Mouse (Mus musculus): Measurements from ENCODE around the gene Triobp. TPM values are rescaled to one million over a fixed set of nuclear protein-coding genes. Genes with fewer than 3 reads are reported as not detected.
"Not testable (repeated sequence)": the region's sequence is repeated elsewhere in the genome, so short reads cannot be mapped to it uniquely, and the experiment has no call there.

Triobp gene
- polyA plus RNA-seq, 1 experiment = 97.8 TPM

- TF ChIP-seq FLI1 (IDR thresholded peaks at IDR 0.05; ENCODE audit: low read length) = no peak
- no peak for TF ChIP-seq GATA1 (IDR thresholded peaks at IDR 0.05; ENCODE audit: borderline replicate concordance, low read length)
- no peaks in the 10 kb centered on the region; the same call in 1 of the 2 replicates for H3K4me1 ChIP-seq
- H3K27me3 ChIP-seq (replicated peaks) = peaks cover 14% of the 10 kb centered on the region
- H3K36me3 ChIP-seq (replicated peaks; ENCODE audit: low read length) = peaks cover 57% of the 10 kb centered on the region
- no peak overlapping the region for H3K4me3 ChIP-seq (replicated peaks)
- no peaks in the 10 kb centered on the region for H3K9me3 ChIP-seq
Observed at GRCm38 (mm10) chr15:79006638-79007037, 59.1 kb downstream of the Triobp start.

DNA sequence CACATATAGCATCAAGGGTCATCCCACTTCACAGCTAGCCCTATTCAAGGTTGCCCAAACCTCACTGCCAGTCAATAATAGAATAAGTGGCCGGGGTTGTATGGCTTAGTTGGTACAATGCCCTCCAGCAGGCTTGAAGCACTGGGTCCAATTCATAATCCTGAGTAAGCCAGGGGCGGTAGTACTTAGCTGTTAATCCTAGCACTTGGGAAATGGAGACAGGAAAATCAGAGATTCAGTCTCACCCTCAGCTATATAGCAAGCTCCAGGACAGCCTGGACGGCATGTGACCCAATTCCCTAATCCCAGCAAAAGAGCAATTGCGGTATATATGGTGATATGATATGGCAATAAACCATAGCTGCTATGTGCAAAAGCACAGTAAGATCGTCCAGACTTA, 59.5 kb downstream of the Triobp start:
- Histone ChIP-seq H3K9me3 (no peaks in the 10 kb centered on the region), H3K27me3 (replicated peaks) (peaks cover 17% of the 10 kb centered on the region), H3K4me1 (no peaks in the 10 kb centered on the region; the same call in 1 of the 2 replicates), H3K4me3 (replicated peaks) (no peak overlapping the region), H3K36me3 (replicated peaks; ENCODE audit: low read length) (peaks cover 52% of the 10 kb centered on the region)
- no peak for TF ChIP-seq GATA1 (IDR thresholded peaks at IDR 0.05; ENCODE audit: borderline replicate concordance, low read length)
- TF ChIP-seq FLI1 (IDR thresholded peaks at IDR 0.05; ENCODE audit: low read length) = no peak

- peaks cover 20% of the 10 kb centered on the region for H3K27me3 ChIP-seq (replicated peaks)
- H3K36me3 ChIP-seq (replicated peaks; ENCODE audit: low read length) = peaks cover 45% of the 10 kb centered on the region
- H3K4me3 ChIP-seq (replicated peaks); H3K4me1 ChIP-seq; H3K9me3 ChIP-seq: not testable (repeated sequence)
Observed at GRCm38 (mm10) chr15:79007836-79008235, 60.3 kb downstream of the Triobp start.

- peaks cover 26% of the 10 kb centered on the region for H3K36me3 ChIP-seq (replicated peaks; ENCODE audit: low read length)
- H3K4me3 ChIP-seq (replicated peaks) = no peak overlapping the region
- H3K27me3 ChIP-seq (replicated peaks) = peaks cover 38% of the 10 kb centered on the region
- TF ChIP-seq FLI1 (IDR thresholded peaks at IDR 0.05; ENCODE audit: low read length) = no peak
- no peak for TF ChIP-seq GATA1 (IDR thresholded peaks at IDR 0.05; ENCODE audit: borderline replicate concordance, low read length)
- peaks cover 6% of the 10 kb centered on the region for H3K4me1 ChIP-seq
- H3K9me3 ChIP-seq = no peaks in the 10 kb centered on the region
Observed at GRCm38 (mm10) chr15:79009734-79010133, 62.2 kb downstream of the Triobp start.

DNA sequence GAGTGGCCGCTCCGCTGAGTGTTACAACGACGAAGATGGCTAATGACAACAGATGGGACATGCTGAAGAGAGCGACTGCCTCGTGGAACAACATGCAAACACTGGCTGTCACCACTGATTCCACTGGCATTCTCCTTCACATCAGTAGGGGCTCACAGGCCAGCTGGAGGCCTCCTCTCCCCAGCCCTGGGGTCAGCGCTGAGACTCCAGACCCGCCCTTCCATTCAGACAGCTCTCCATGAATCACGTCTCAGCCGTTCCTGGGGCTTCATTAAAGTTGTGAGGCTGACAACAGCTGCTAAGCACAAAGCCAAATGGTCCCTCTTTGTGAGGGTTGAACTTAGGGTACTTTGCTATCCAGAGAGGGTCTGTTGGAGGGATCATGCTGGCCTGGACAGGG, 64.0 kb downstream of the Triobp start:
- H3K36me3 ChIP-seq (replicated peaks; ENCODE audit: low read length) = peaks cover 8% of the 10 kb centered on the region
- peaks cover 48% of the 10 kb centered on the region for H3K27me3 ChIP-seq (replicated peaks)
- peaks cover 6% of the 10 kb centered on the region for H3K4me1 ChIP-seq
- no peaks in the 10 kb centered on the region for H3K9me3 ChIP-seq
- TF ChIP-seq FLI1 (IDR thresholded peaks at IDR 0.05; ENCODE audit: low read length) = no peak
- TF ChIP-seq GATA1 (IDR thresholded peaks at IDR 0.05; ENCODE audit: borderline replicate concordance, low read length) = no peak
- H3K4me3 ChIP-seq (replicated peaks) = no peak overlapping the region

GRCm38 (mm10) chr15:79013382-79013781, 65.9 kb downstream of the Triobp start:
- no peak for TF ChIP-seq GATA1 (IDR thresholded peaks at IDR 0.05; ENCODE audit: borderline replicate concordance, low read length)
- no peak for TF ChIP-seq FLI1 (IDR thresholded peaks at IDR 0.05; ENCODE audit: low read length)
- H3K27me3 ChIP-seq (replicated peaks) = peaks cover 57% of the 10 kb centered on the region
- H3K4me3 ChIP-seq (replicated peaks) = no peak overlapping the region
- H3K36me3 ChIP-seq (replicated peaks; ENCODE audit: low read length) = no peaks in the 10 kb centered on the region
- no peaks in the 10 kb centered on the region for H3K9me3 ChIP-seq
- H3K4me1 ChIP-seq = peaks cover 6% of the 10 kb centered on the region

- H3K4me1 ChIP-seq = peaks cover 20% of the 10 kb centered on the region
- H3K4me3 ChIP-seq (replicated peaks) = no peak overlapping the region
- no peaks in the 10 kb centered on the region for H3K36me3 ChIP-seq (replicated peaks; ENCODE audit: low read length)
- no peaks in the 10 kb centered on the region for H3K9me3 ChIP-seq
- H3K27me3 ChIP-seq (replicated peaks) = peaks cover 63% of the 10 kb centered on the region
- TF ChIP-seq GATA1 (IDR thresholded peaks at IDR 0.05; ENCODE audit: borderline replicate concordance, low read length) = no peak
- no peak for TF ChIP-seq FLI1 (IDR thresholded peaks at IDR 0.05; ENCODE audit: low read length)
Observed at GRCm38 (mm10) chr15:79018191-79018590, 70.7 kb downstream of the Triobp start.

DNA sequence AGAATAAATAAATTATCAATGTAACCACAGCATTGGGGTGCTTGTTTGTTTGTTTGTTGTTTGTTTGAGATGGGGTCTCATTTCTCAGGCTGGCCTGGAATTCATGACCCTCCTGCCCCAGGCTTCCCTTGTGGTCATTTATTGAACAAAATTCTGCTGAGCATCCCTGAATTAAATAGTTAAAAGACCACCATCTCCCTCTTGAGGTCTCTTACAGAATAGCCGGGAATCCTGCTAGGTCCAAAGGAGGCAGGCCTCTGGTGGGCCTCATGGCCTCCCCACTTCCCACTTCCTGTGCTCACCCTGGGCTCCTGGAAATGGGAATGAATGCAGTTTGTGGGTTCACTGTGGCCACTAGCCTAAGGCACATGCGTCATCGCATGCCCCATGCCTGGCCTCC, 71.4 kb downstream of the Triobp start:
- peaks cover 26% of the 10 kb centered on the region for H3K4me1 ChIP-seq
- H3K27me3 ChIP-seq (replicated peaks) = peaks cover 62% of the 10 kb centered on the region
- H3K36me3 ChIP-seq (replicated peaks; ENCODE audit: low read length) = no peaks in the 10 kb centered on the region
- H3K9me3 ChIP-seq = no peaks in the 10 kb centered on the region
- H3K4me3 ChIP-seq (replicated peaks) = no peak overlapping the region
- TF ChIP-seq GATA1 (IDR thresholded peaks at IDR 0.05; ENCODE audit: borderline replicate concordance, low read length) (no peak), FLI1 (IDR thresholded peaks at IDR 0.05; ENCODE audit: low read length) (no peak)

- H3K27me3 ChIP-seq (replicated peaks) = peaks cover 71% of the 10 kb centered on the region
- no peaks in the 10 kb centered on the region for H3K36me3 ChIP-seq (replicated peaks; ENCODE audit: low read length)
- TF ChIP-seq FLI1 (IDR thresholded peaks at IDR 0.05; ENCODE audit: low read length) (no peak), GATA1 (IDR thresholded peaks at IDR 0.05; ENCODE audit: borderline replicate concordance, low read length) (no peak)
- no peak overlapping the region for H3K4me3 ChIP-seq (replicated peaks)
- peaks cover 32% of the 10 kb centered on the region for H3K4me1 ChIP-seq
- no peaks in the 10 kb centered on the region for H3K9me3 ChIP-seq
Observed at GRCm38 (mm10) chr15:79022671-79023230, 75.2 kb downstream of the Triobp start.

- no peaks in the 10 kb centered on the region for H3K9me3 ChIP-seq
- H3K27me3 ChIP-seq (replicated peaks) = peaks cover 69% of the 10 kb centered on the region
- H3K4me1 ChIP-seq = peaks cover 33% of the 10 kb centered on the region
- no peaks in the 10 kb centered on the region for H3K36me3 ChIP-seq (replicated peaks; ENCODE audit: low read length)
- no peak overlapping the region for H3K4me3 ChIP-seq (replicated peaks)
- TF ChIP-seq FLI1 (IDR thresholded peaks at IDR 0.05; ENCODE audit: low read length) = no peak
- no peak for TF ChIP-seq GATA1 (IDR thresholded peaks at IDR 0.05; ENCODE audit: borderline replicate concordance, low read length)
Observed at GRCm38 (mm10) chr15:79023366-79023765, 75.8 kb downstream of the Triobp start.

Measured in megakaryocyte, embryonic 14.5 days (primary cell).